In the genomic region with DNA sequence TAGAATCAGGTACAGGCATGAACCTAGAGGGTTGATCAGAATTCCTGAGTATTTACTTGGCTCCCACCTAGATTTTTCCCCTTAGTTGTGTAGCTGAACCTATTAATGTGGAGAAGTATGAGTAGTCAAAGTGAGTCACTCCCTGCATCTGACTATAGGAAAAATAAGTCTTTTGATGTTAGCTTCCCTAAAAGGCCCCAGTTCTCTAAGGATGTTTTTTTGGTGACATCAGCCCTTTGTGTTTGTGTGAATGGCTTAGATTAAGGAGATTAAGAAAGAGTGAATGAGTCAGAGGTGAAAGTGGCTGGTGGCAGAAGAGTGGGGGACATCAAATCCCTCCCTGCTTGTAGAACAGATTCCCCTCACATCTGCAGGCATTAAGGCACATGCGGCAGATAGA, we compare ENCODE assay signal across 20 mouse cellular contexts.
DNase-seq lines count a peak whose midpoint lies in the region; ATAC-seq lines count a peak whose summit lies in the region.
"Had no signal": no experiment of that assay in that cellular context is flagged by ENCODE, and none has a peak within 500 bp of the region (broad histone marks: within the 10 kb centered on the region; RNA-seq: fewer than 3 reads in every experiment).

No protein-coding gene starts in this region.

- H3K27ac ChIP-seq in midbrain, embryonic 10.5 days (replicated peaks): no peak overlapping the region
- no peak overlapping the region for H3K27ac ChIP-seq in midbrain, embryonic 15.5 days
- no peak overlapping the region for H3K27ac ChIP-seq in stomach, embryonic 14.5 days (ENCODE audit: low read length)
- H3K27ac ChIP-seq: embryonic facial prominence, embryonic 13.5 days; forebrain, embryonic 13.5 days; forebrain, embryonic 15.5 days had no signal

- H3K36me3 ChIP-seq in midbrain, embryonic 10.5 days: no peaks in the 10 kb centered on the region
- H3K36me3 ChIP-seq in midbrain, embryonic 15.5 days (replicated peaks): no peaks in the 10 kb centered on the region
- H3K36me3 ChIP-seq in stomach, embryonic 14.5 days (ENCODE audit: control insufficient read depth, insufficient read depth, low read length): no peaks in the 10 kb centered on the region
- H3K36me3 ChIP-seq: embryonic facial prominence, embryonic 13.5 days; forebrain, embryonic 15.5 days had no signal

- H3K4me1 ChIP-seq in midbrain, embryonic 10.5 days: peaks cover 17% of the 10 kb centered on the region
- no peaks in the 10 kb centered on the region for H3K4me1 ChIP-seq in midbrain, embryonic 15.5 days
- no peaks in the 10 kb centered on the region for H3K4me1 ChIP-seq in stomach, embryonic 14.5 days (ENCODE audit: control insufficient read depth, insufficient read depth, low read length)
- H3K4me1 ChIP-seq: embryonic facial prominence, embryonic 13.5 days; forebrain, embryonic 13.5 days; forebrain, embryonic 15.5 days had no signal

- H3K4me3 ChIP-seq in midbrain, embryonic 10.5 days: no peak overlapping the region
- no peak overlapping the region for H3K4me3 ChIP-seq in midbrain, embryonic 15.5 days
- H3K4me3 ChIP-seq in stomach, embryonic 14.5 days (ENCODE audit: low read depth, low read length): no peak overlapping the region
- H3K4me3 ChIP-seq: embryonic facial prominence, embryonic 13.5 days; forebrain, embryonic 13.5 days; forebrain, embryonic 15.5 days had no signal

- H3K9ac ChIP-seq in midbrain, embryonic 15.5 days: no peak overlapping the region
- no peak overlapping the region for H3K9ac ChIP-seq in stomach, embryonic 14.5 days (replicated peaks; ENCODE audit: low read depth, low read length)
- H3K9ac ChIP-seq: embryonic facial prominence, embryonic 13.5 days; forebrain, embryonic 13.5 days; forebrain, embryonic 15.5 days; forebrain, postnatal 0 days had no signal

- no peak for ATAC-seq in midbrain, embryonic 15.5 days (replicated peaks)
- ATAC-seq in stomach, embryonic 14.5 days (ENCODE audit: insufficient number of reproducible peaks, insufficient read depth, low FRiP score, low read depth): 0 out of 2 replicates have a peak, but pooled peaks have one; percentile 53
- ATAC-seq: activated CD4-positive, CD25-positive, alpha-beta regulatory T cell, adult 4 months; forebrain, embryonic 13.5 days; forebrain, embryonic 15.5 days; forebrain, postnatal 0 days; Patski had no signal

- peak; percentile 13 for DNase-seq in midbrain, embryonic 10.5 days (ENCODE audit: low spot score)
- peak; percentile 52 for DNase-seq in Muller cell, postnatal 12 days (ENCODE audit: inconsistent ontology term)
- no peak for DNase-seq in urinary bladder, postnatal 36 days (ENCODE audit: low spot score in 2 of 2)
- DNase-seq in thymus, adult 18-20 months: no peak
- DNase-seq: adrenal gland, adult 8-10 months; adrenal gland, postnatal 14 days; adrenal gland, postnatal 36 days; cerebellum, adult 11-12 months; cerebellum, adult 2 months; cerebellum, adult 9-10 months; cerebellum, postnatal 10 days; cerebellum, postnatal 25 days; forebrain, postnatal 0 days had no signal

- H3K9me3 ChIP-seq in midbrain, embryonic 10.5 days (replicated peaks): no peaks in the 10 kb centered on the region
- no peaks in the 10 kb centered on the region for H3K9me3 ChIP-seq in midbrain, embryonic 15.5 days
- H3K9me3 ChIP-seq in stomach, embryonic 14.5 days (ENCODE audit: control insufficient read depth, low read depth, low read length): no peaks in the 10 kb centered on the region
- H3K9me3 ChIP-seq: embryonic facial prominence, embryonic 13.5 days; forebrain, embryonic 13.5 days; forebrain, embryonic 15.5 days had no signal

- peaks cover 36% of the 10 kb centered on the region; the same call in 1 of the 2 replicates for H3K27me3 ChIP-seq in midbrain, embryonic 10.5 days (ENCODE audit: low read depth, poor library complexity, severe bottlenecking)
- no peaks in the 10 kb centered on the region for H3K27me3 ChIP-seq in midbrain, embryonic 15.5 days (replicated peaks)
- no peaks in the 10 kb centered on the region for H3K27me3 ChIP-seq in stomach, embryonic 14.5 days (ENCODE audit: control insufficient read depth, insufficient read depth, low read length)
- H3K27me3 ChIP-seq: embryonic facial prominence, embryonic 13.5 days; forebrain, embryonic 13.5 days; forebrain, embryonic 15.5 days; Patski had no signal

- 13% methylated on average over 1 of the region's 1 CpGs for WGBS in midbrain, embryonic 10.5 days
- 21% methylated on average over 1 of the region's 1 CpGs for WGBS in midbrain, embryonic 15.5 days
- 72% methylated on average over 1 of the region's 1 CpGs for WGBS in stomach, embryonic 14.5 days

- no peak overlapping the region for H3K4me2 ChIP-seq in midbrain, embryonic 15.5 days
- no peak overlapping the region for H3K4me2 ChIP-seq in stomach, embryonic 14.5 days (replicated peaks; ENCODE audit: low read depth, low read length)
- H3K4me2 ChIP-seq: embryonic facial prominence, embryonic 13.5 days; forebrain, embryonic 13.5 days; forebrain, embryonic 15.5 days had no signal

Comparison
In these comparisons a context has a peak if more than half of its experiments do, and no peak if none do; other contexts are left out.
1. DNase-seq: peak in midbrain, embryonic 10.5 days (single experiment) and Muller cell, postnatal 12 days (single experiment); none in urinary bladder, postnatal 36 days (0 of 2) and thymus, adult 18-20 months (0 of 2).